Mouse (Mus musculus): Measurements from ENCODE around the gene Map9. TPM values are rescaled to one million over a fixed set of nuclear protein-coding genes. Genes with fewer than 3 reads are reported as not detected.
"Not testable (repeated sequence)": the region's sequence is repeated elsewhere in the genome, so short reads cannot be mapped to it uniquely, and the experiment has no call there.

Map9 gene
- total RNA-seq, 2 experiments from 2014 or later: 2.0 to 2.2 TPM

- no peak for DNase-seq (ENCODE audit: low spot score)
These were observed 49.6 kb downstream of the Map9 start for GRCm38 (mm10) chr3:82407432-82407831.

- no peak for DNase-seq (ENCODE audit: low spot score)
These were observed 54.6 kb downstream of the Map9 start for GRCm38 (mm10) chr3:82412397-82412796.

GRCm38 (mm10) chr3:82417958-82418357 is 60.1 kb downstream of the Map9 start:
- no peak for DNase-seq (ENCODE audit: low spot score)

DNA sequence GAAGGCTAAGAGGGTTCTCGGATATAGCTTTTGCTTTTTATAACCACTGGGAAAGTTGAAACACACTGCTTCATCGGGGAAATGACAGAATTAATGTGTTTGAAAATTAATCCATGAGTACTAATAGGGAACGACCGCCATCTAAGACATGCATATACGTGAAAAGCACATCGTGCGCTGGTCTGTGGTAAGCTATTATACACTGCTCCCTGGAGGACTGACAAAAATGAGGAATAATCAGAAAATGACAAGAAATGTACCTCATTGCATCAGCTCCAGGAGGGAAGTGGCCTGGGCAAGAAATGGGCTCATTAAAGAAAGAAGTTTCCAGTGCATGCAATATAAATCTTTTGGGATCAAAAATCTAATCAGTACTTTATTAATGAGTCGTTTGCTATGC is 77.5 kb downstream of the Map9 start:
- DNase-seq (ENCODE audit: low spot score): no peak

DNA sequence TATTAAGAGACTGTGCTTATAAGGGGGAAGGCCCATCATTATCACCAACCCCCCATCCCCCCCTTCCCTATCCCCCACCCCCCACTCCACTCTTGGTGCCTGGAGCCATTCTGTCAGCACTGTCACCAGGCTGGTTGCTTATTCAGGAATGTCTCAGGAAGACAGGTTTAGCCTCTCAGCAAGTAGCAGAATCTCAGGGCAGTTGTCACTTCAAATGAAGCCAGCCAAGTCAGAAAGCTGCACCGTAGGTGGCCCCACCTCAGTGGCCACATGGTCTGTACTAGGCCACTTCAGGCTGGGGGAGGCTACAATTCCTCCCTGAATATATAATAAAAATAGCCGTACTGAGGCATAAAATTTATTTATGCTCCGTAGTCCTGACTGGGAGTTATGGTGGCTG is 83.1 kb downstream of the Map9 start:
- DNase-seq (ENCODE audit: low spot score): no peak

GRCm38 (mm10) chr3:82441601-82442000 is 83.8 kb downstream of the Map9 start:
- not testable (repeated sequence) for DNase-seq (ENCODE audit: low spot score)

Other genes with a start within 250 kb of the Map9 start
- 1 to 10 TPM; 5.1 to 5.5 TPM for gene Gucy1a1, start 212.3 kb upstream of the Map9 start, total RNA-seq (2021)
- gene Npy2r, start 190.0 kb downstream of the Map9 start, total RNA-seq (2021): not detected